Mouse (Mus musculus) T-helper 17 cell (primary cell): ENCODE measurements around the gene Trim29.

Experiments used
- in situ Hi-C, 2 experiments: fragments of 300-600 bp; cut with MboI, MseI; formaldehyde crosslinking; loops; 1 replicate in 1 of 2; 2 replicates in 1 of 2; pipeline ENCODE4 v1.15.1; 2025; ENCODE audit warnings: high pct_unique_total_duplicates in 2 of 2

Gene Trim29

GRCm38 (mm10) chr9:43309087-43309872 is 1.4 kb upstream of the Trim29 start:
- in situ Hi-C loops = no loop called here

GRCm38 (mm10) chr9:43312190-43312589 is 1.5 kb downstream of the Trim29 start:
- in situ Hi-C loops = no loop called here

- in situ Hi-C loops = no loop called here
Measured at GRCm38 (mm10) chr9:43313805-43314204, 3.2 kb downstream of the Trim29 start.

- in situ Hi-C loops = no loop called here
Measured at GRCm38 (mm10) chr9:43315320-43315950, 4.8 kb downstream of the Trim29 start.

- in situ Hi-C loops = no loop called here
Measured at GRCm38 (mm10) chr9:43316466-43316865, 5.8 kb downstream of the Trim29 start.

GRCm38 (mm10) chr9:43318661-43319060 is 8.0 kb downstream of the Trim29 start:
- in situ Hi-C loops = no loop called here

- in situ Hi-C loops = no loop called here
Measured at GRCm38 (mm10) chr9:43321951-43322350, 11.3 kb downstream of the Trim29 start.

- in situ Hi-C loops = no loop called here
Measured at GRCm38 (mm10) chr9:43322666-43323065, 12.0 kb downstream of the Trim29 start.

- in situ Hi-C loops = no loop called here
Measured at GRCm38 (mm10) chr9:43325486-43325885, 14.8 kb downstream of the Trim29 start.

GRCm38 (mm10) chr9:43326015-43326631 is 15.5 kb downstream of the Trim29 start:
- in situ Hi-C loops = no loop called here

GRCm38 (mm10) chr9:43327182-43328129 is 16.8 kb downstream of the Trim29 start:
- in situ Hi-C loops = no loop called here

- in situ Hi-C loops = loop anchor here in 1 of 2 experiments (10.0 kb wide), 2 partner anchors 164 to 504 kb away; no protein-coding TSS in a partner anchor
Measured at GRCm38 (mm10) chr9:43330426-43330825, 19.8 kb downstream of the Trim29 start.

- in situ Hi-C loops = loop anchor here in 1 of 2 experiments (10.0 kb wide), 2 partner anchors 163 to 503 kb away; no protein-coding TSS in a partner anchor
Measured at GRCm38 (mm10) chr9:43331476-43332471, 21.1 kb downstream of the Trim29 start.

GRCm38 (mm10) chr9:43334476-43334875 is 23.8 kb downstream of the Trim29 start:
- in situ Hi-C loops = loop anchor here in 1 of 2 experiments (10.0 kb wide), 2 partner anchors 160 to 500 kb away; no protein-coding TSS in a partner anchor

- in situ Hi-C loops = loop anchor here (5.0 to 10.0 kb wide), 3 partner anchors 157 to 497 kb away; no protein-coding TSS in a partner anchor
Measured at GRCm38 (mm10) chr9:43337636-43338035, 27.0 kb downstream of the Trim29 start.

- in situ Hi-C loops = loop anchor here (5.0 to 10.0 kb wide), 3 partner anchors 157 to 497 kb away; no protein-coding TSS in a partner anchor
Measured at GRCm38 (mm10) chr9:43338067-43338466, 27.4 kb downstream of the Trim29 start.

GRCm38 (mm10) chr9:43339614-43340020 is 29.0 kb downstream of the Trim29 start:
- in situ Hi-C loops = loop anchor here (5.0 to 10.0 kb wide), 3 partner anchors 155 to 495 kb away; no protein-coding TSS in a partner anchor

- in situ Hi-C loops = no loop called here
Measured at GRCm38 (mm10) chr9:43350089-43350488, 39.4 kb downstream of the Trim29 start.

- in situ Hi-C loops = no loop called here
Measured at GRCm38 (mm10) chr9:43351015-43351414, 40.4 kb downstream of the Trim29 start.

GRCm38 (mm10) chr9:43357011-43357410 is 46.4 kb downstream of the Trim29 start:
- in situ Hi-C loops = no loop called here
